Mouse (Mus musculus) A20 (cell line): ENCODE measurements around the gene Apc2.
A peak's percentile ranks its signal among the peaks of the same experiment; 100 is the strongest.

Source experiments
- DNase-seq: peaks from one replicate; pipeline ENCODE4 v3.0.0-alpha.2; 2011; ENCODE audit warnings: low read depth, low spot score

Gene Apc2

GRCm38 (mm10) chr10:80321014-80321669 lies 25.4 kb downstream of the Apc2 start:
- peak; percentile 60 for DNase-seq

GRCm38 (mm10) chr10:80321670-80322581 lies 26.1 kb downstream of the Apc2 start:
- DNase-seq = no peak

- peak; percentile 67 for DNase-seq
Measured at GRCm38 (mm10) chr10:80322811-80323211, 27.0 kb downstream of the Apc2 start.

GRCm38 (mm10) chr10:80323261-80324119 lies 27.7 kb downstream of the Apc2 start:
- peak; percentile 89 for DNase-seq

GRCm38 (mm10) chr10:80324120-80325037 lies 28.6 kb downstream of the Apc2 start:
- DNase-seq = peak; percentile 30

- DNase-seq = no peak
Measured at GRCm38 (mm10) chr10:80325045-80325444, 29.3 kb downstream of the Apc2 start.

- DNase-seq = peak; percentile 100
Measured at GRCm38 (mm10) chr10:80329273-80330081, 33.7 kb downstream of the Apc2 start, which contains the start of the genes Pcsk4 and Reep6. Pcsk4 (minus strand) TSS chr10:80329498. Reep6 (plus strand) TSS chr10:80329953.

GRCm38 (mm10) chr10:80330084-80330483 lies 34.3 kb downstream of the Apc2 start:
- no peak for DNase-seq

GRCm38 (mm10) chr10:80330888-80331287 lies 35.1 kb downstream of the Apc2 start:
- no peak for DNase-seq

- DNase-seq = peak; percentile 37
Measured at GRCm38 (mm10) chr10:80331636-80332524, 36.1 kb downstream of the Apc2 start.

GRCm38 (mm10) chr10:80332525-80332989 lies 36.8 kb downstream of the Apc2 start:
- DNase-seq = no peak

GRCm38 (mm10) chr10:80336263-80336662 lies 40.5 kb downstream of the Apc2 start:
- no peak for DNase-seq

- DNase-seq = peak; percentile 84
Measured at GRCm38 (mm10) chr10:80339941-80340750, 44.4 kb downstream of the Apc2 start.

GRCm38 (mm10) chr10:80341026-80341425 lies 45.2 kb downstream of the Apc2 start:
- no peak for DNase-seq

- no peak for DNase-seq
Measured at GRCm38 (mm10) chr10:80341491-80342304, 45.9 kb downstream of the Apc2 start.

- no peak for DNase-seq
Measured at GRCm38 (mm10) chr10:80342305-80342748, 46.5 kb downstream of the Apc2 start.
